Mouse (Mus musculus): ENCODE results near the gene Rin1.
A peak's percentile ranks its signal among the peaks of the same experiment; 100 is the strongest.
"Not testable (repeated sequence)": the region's sequence is repeated elsewhere in the genome, so short reads cannot be mapped to it uniquely, and the experiment has no call there.

The Rin1 gene

GRCm38 (mm10) chr19:5068570-5069234, 18.4 kb downstream of the Rin1 start:
- no peak for DNase-seq (ENCODE audit: low spot score in 2 of 2)

- no peak for DNase-seq (ENCODE audit: low spot score in 2 of 2)
Observed at GRCm38 (mm10) chr19:5069486-5069885, 19.2 kb downstream of the Rin1 start.

GRCm38 (mm10) chr19:5069978-5070377, 19.7 kb downstream of the Rin1 start:
- no peak for DNase-seq (ENCODE audit: low spot score in 2 of 2)

- DNase-seq (ENCODE audit: low spot score in 2 of 2), result no peak
Observed at GRCm38 (mm10) chr19:5071077-5071476, 20.8 kb downstream of the Rin1 start.

DNA sequence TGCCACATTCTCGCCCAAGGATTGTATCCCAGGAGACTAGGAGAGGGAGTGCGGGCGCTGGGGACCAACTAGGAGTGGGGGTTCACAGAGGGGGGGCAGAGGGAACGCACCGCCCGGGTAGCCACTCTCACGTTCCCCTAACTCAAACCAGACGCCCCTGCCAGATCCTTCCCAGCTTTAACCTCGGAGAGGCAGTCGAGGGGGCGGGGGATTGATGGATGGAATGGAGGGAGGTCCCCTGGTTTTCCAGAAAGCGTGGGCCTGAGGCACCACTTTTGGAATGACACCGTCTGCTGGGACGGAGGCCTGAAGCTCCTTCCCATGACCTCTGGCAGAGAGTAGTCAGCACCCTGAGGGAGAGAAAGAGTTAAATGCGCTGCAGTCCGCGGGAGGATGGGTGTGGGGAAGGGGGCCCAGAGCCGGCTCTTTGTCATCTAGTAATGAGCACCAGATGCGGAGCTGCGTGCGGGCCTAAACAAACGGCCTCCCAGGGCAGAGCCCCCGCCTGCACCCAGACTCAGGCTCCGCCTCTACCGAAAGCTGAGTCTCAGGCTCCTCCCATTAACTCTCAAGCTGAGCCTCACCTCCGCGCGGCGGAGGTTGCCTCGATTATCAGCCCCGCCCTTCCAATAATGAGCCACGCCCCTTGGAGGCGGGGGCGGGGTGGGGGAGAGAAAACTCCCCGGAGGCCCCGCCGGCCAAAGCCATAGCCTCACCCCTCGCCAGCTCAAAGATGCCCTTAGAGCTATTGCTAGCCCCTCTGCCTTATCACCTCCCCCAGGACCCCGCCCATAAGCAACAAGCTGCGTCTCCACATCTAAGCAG, 21.5 kb downstream of the Rin1 start:
- DNase-seq (ENCODE audit: low spot score in 2 of 2), result peak; percentile 72 to 78

DNA sequence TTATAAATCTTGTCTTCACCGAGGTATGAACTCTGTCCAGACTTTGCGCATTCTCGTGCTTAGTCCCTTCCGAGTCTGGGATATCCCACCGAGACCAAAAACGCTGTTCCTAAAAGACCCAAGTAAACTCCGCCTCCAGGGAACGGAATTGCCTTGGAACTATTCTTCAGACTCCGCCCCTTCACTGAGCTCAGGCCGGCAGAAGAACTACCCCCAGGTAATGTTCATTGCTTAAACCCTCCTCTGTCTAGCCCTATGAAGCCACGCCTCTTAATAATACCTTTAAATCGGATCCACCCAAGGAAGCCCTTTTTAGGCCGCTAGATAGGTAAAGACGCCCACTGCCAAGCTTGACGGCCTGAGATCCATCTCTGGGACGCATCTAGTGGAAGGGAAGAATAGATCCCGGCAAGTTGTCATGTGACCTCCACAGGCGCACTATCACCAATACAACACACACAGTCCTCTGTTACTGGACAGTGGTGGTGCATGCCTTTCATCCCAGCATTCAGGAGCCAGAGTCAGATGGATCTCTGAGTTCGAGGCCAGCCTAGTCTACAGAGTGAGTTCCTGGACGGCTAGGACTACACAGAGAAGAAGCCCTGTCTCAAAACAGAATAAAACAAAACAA, 22.2 kb downstream of the Rin1 start:
- DNase-seq (ENCODE audit: low spot score in 2 of 2), result no peak

DNA sequence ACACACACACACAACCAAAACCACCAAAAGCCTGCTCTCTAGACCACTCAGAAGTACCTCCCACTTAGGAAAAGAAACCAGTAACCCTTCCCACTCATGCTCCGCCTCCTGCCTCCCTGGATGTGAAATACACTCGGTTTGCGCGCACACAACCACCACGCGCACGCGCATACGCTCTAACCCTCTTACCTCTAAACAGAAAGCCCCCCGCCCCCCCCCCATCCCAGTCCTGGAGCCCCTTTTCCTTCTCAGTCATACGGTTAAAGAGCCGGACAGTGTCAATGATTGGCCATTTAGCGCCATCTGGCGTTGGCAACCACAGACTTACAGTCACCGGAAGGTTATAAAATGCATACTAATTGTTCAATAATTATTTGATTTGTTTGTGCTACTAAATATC, 22.7 kb downstream of the Rin1 start:
- peak in 1 of 2 experiments; percentile 18 for DNase-seq (ENCODE audit: low spot score in 2 of 2)

DNA sequence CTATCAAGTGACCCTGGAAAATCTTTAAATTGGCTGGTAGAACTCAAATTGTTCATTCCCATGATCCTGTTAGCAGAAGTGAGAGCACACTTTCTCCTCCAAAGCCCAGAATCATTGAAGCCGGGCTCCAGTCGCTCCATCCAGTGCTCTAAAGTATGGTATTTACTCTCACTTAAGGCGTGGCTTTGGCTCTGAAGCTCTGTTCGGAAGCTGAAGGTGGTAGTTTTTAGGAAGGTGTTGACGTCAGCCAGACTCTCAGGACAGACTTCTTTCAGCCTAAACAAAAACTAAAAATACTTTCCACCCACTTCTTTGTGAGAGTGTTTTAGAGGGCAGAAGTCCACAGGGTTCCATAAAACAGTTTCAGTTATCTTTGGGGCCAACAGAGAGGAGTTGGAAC, 23.2 kb downstream of the Rin1 start:
- no peak for DNase-seq (ENCODE audit: low spot score in 2 of 2)

GRCm38 (mm10) chr19:5079279-5079678, 29.0 kb downstream of the Rin1 start:
- DNase-seq (ENCODE audit: low spot score in 2 of 2), result no peak

GRCm38 (mm10) chr19:5082005-5082404, 31.7 kb downstream of the Rin1 start:
- no peak for DNase-seq (ENCODE audit: low spot score in 2 of 2)

- DNase-seq (ENCODE audit: low spot score in 2 of 2), result no peak
Observed at GRCm38 (mm10) chr19:5082596-5082995, 32.3 kb downstream of the Rin1 start.

GRCm38 (mm10) chr19:5083961-5084833, 33.9 kb downstream of the Rin1 start:
- DNase-seq (ENCODE audit: low spot score in 2 of 2), result no peak

- DNase-seq (ENCODE audit: low spot score in 2 of 2), result no peak
Observed at GRCm38 (mm10) chr19:5084834-5085144, 34.5 kb downstream of the Rin1 start.

DNA sequence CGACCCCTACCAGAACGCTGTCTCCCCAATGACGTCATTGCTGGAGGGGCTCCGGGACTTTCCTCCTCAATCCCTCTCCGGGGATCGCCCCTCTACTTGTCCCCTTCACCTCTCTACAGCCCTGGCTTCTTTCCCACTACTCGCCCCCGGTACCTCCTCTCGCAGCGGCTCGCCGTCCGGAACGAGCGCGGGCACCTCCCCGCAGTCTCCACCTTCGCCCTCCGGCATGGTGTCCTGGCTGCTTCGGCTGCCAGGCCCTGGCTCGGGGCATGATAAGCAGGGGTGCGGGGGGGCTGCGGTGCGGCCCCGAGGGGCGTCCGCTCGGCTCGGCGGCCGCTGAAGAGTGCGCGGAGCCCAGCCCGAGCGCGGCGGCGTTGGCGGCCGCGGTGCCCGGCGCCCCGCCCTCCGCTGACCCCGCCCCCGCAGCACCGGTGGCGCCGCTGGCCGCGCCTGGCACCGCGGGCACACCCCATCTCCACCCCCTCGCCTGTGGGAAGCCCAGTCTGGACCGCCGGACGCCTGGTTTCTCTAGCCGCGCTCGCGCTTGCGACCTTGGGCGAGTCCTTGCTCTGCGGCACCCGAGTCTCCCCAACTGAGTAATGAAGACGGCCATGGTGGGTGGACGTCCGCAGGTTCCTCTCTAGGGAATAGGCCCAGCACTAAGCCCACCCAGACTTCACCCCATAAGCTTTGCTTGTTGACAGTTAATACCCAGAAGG, 35.0 kb downstream of the Rin1 start, which contains the start of gene Tmem151a:
TSS of gene Tmem151a (minus strand) at position 387 of the 719 bp plus-strand sequence.
- peak in 1 of 2 experiments; percentile 36 for DNase-seq (ENCODE audit: low spot score in 2 of 2)

DNA sequence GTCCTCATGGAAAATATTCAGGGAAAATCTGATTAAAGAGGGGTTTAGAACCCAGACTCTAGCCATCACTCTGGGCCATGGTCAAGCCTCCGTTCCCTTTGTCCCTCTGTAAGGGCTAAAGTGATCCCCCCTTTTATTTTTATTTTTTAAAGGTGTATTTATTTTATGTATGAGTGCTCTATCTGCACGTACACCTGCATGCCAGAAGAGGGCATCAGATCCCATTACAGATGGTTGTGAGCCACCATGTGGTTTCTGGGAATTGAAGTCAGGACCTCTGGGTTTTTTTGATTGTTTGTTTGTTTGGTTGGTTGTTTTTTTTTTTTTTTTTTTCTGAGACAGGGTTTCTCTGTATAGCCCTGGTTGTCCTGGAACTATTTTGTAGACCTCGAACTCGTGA, 36.3 kb downstream of the Rin1 start:
- DNase-seq (ENCODE audit: low spot score in 2 of 2), result not testable (repeated sequence)

GRCm38 (mm10) chr19:5087884-5088728, 37.8 kb downstream of the Rin1 start, which contains the start of gene Yif1a:
Gene Yif1a, plus strand, starts transcription at chr19:5088538.
- peak; percentile 96 to 97 for DNase-seq (ENCODE audit: low spot score in 2 of 2)

DNA sequence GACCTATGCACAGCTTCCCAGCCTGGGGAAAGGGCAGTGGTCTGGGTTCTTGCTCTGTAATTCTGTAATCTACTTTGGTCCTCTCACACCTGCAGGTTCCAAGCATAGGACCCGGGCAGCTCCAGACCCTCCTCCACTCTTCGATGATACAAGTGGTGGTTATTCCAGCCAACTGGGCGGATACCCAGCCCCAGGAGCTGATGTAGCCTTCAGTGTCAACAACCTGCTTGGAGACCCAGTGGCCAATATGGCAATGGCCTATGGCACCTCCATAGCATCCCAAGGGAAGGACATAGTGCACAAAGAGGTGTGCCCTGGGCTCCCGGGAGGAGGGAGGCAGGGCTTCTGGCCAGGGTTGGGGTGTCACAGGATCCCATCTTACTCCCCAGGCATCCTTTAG, 39.0 kb downstream of the Rin1 start:
- no peak for DNase-seq (ENCODE audit: low spot score in 2 of 2)

DNA sequence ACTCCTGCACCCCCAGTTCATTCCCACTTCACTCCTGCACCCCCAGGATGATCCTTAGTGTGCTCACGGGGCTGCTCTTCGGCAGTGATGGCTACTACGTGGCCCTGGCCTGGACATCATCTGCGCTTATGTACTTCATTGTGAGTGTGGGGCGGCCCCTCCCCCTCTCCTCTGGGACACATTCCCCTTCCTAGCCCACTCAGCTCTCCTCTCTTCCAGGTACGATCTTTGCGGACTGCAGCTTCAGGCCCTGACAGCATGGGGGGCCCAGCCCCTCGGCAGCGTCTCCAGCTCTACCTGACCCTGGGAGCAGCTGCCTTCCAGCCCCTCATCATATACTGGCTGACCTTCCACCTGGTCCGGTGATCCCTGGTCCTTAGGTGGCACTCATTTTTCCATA, 41.8 kb downstream of the Rin1 start:
- no peak for DNase-seq (ENCODE audit: low spot score in 2 of 2)

- no peak for DNase-seq (ENCODE audit: low spot score in 2 of 2)
Observed at GRCm38 (mm10) chr19:5093481-5094242, 43.4 kb downstream of the Rin1 start.
